Mouse (Mus musculus): ENCODE measurements around the gene Snx19.

DNA sequence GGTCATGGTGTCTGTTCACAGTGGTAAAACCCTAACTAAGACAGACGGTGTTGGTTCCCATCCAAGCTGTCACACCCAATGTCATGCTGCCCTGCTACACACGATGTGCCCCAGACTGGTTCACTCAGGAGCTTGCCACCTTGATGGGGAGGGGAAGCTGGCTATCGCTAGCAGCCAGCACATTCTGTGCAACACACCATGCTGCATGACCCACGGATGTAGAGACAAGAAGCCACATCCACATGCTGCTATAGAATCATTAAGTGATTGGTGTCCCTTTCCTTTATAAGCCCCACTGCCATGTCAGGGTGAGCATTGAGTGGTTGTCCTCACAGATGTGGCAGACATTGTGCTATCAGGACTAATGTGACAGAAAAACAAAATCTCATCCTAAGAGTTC lies 55.2 kb downstream of the Snx19 start:
- TF ChIP-seq CTCF (IDR thresholded peaks at IDR 0.05; ENCODE audit: low read depth, low read length) (no peak), GATA1 (IDR thresholded peaks at IDR 0.05; ENCODE audit: borderline replicate concordance, low read length) (no peak), POLR2AphosphoS5 (IDR thresholded peaks at IDR 0.05; ENCODE audit: insufficient replicate concordance, low read depth, low read length) (no peak), GATA2 (IDR thresholded peaks at IDR 0.05; ENCODE audit: borderline replicate concordance, low read depth, low read length) (no peak), TAL1 (conservative IDR thresholded peaks at IDR 0.05; ENCODE audit: low read depth, low read length) (no peak)
